Mouse (Mus musculus) hindbrain, embryonic 15.5 days (tissue): Measurements from ENCODE around the gene Nup88. TPM values are rescaled to one million over a fixed set of nuclear protein-coding genes. Genes with fewer than 3 reads are reported as not detected.

Source experiments
- ATAC-seq: fragments of 200-750 bp; cut with Nextera tagmentation; 2 replicates; pipeline ENCODE4 v1.8.0; 2017; ENCODE audit warnings: low read depth, moderate number of reproducible peaks, moderate TSS enrichment; ENCODE audit not compliant: low FRiP score
- H3K27ac ChIP-seq: fragments of 300-500 bp; sonication (generic); replicated peaks from 2 replicates; pipeline ENCODE4 v1.5.1; 2015; ENCODE audit warnings: mild to moderate bottlenecking, inconsistent platforms
- H3K27me3 ChIP-seq: fragments of 300-500 bp; sonication (generic); 2 replicates; pipeline ENCODE4 v1.6.1; 2015; ENCODE audit warnings: control low read depth, inconsistent platforms
- H3K36me3 ChIP-seq: fragments of 300-500 bp; sonication (generic); 2 replicates; pipeline ENCODE4 v1.6.1; 2015; ENCODE audit warnings: control low read depth, inconsistent platforms
- H3K4me1 ChIP-seq: fragments of 300-500 bp; sonication (generic); replicated peaks from 2 replicates; pipeline ENCODE4 v1.6.1; 2015; ENCODE audit warnings: control low read depth, inconsistent platforms
- H3K4me2 ChIP-seq: fragments of 300-500 bp; sonication (generic); 2 replicates; pipeline ENCODE4 v1.6.1; 2015; ENCODE audit warnings: moderate library complexity, mild to moderate bottlenecking, inconsistent platforms
- H3K4me3 ChIP-seq: fragments of 300-500 bp; sonication (generic); 2 replicates; pipeline ENCODE4 v1.5.1; 2015; ENCODE audit warnings: mild to moderate bottlenecking, inconsistent platforms
- H3K9ac ChIP-seq: fragments of 300-500 bp; sonication (generic); 2 replicates; pipeline ENCODE4 v1.6.1; 2015; ENCODE audit warnings: inconsistent platforms
- H3K9me3 ChIP-seq: fragments of 300-500 bp; sonication (generic); 2 replicates; pipeline ENCODE4 v1.6.1; 2016; ENCODE audit warnings: control low read depth, inconsistent platforms
- WGBS: fragments of 180-500 bp; shearing (Covaris S2); methylation state at CpG from one replicate; pipeline ENCODE4 v1.1.7; 2015; 5-methylcytosine and 5-hydroxymethylcytosine counted together
- polyA plus RNA-seq: library from polyadenylated mRNA; unstranded; fragments of >200 nt; fragmentation: Nextera tagmentation; extraction: Ambion mirVana; gene quantifications from 2 replicates; pipeline ENCODE4 v1.2.1, GENCODE M21; 2015

The Nup88 gene
- polyA plus RNA-seq, 1 experiment from 2014 or later: 117 TPM

GRCm38 (mm10) chr11:70982557-70983228, 12.9 kb upstream of the Nup88 start, which contains the start of gene C1qbp:
Gene C1qbp (minus strand): TSS chr11:70983026.
- peak within 1 kb of the TSS; percentile 76 for H3K27ac ChIP-seq
- peaks cover 12% of the 10 kb centered on the region for H3K4me1 ChIP-seq
- peak; percentile 96 for ATAC-seq
- WGBS: under 1% methylated on average over 59 of the region's 64 CpGs
- no peaks in the 10 kb centered on the region for H3K27me3 ChIP-seq
- H3K9ac ChIP-seq: peak within 1 kb of the TSS; percentile 98
- H3K4me3 ChIP-seq: peak within 1 kb of the TSS; percentile 100
- H3K9me3 ChIP-seq: no peaks in the 10 kb centered on the region
- H3K4me2 ChIP-seq: peak within 1 kb of the TSS; percentile 79
- H3K36me3 ChIP-seq: peaks cover 67% of the 10 kb centered on the region

- H3K9ac ChIP-seq: peak overlapping the region; percentile 98
- no peaks in the 10 kb centered on the region for H3K27me3 ChIP-seq
- no peaks in the 10 kb centered on the region for H3K9me3 ChIP-seq
- peak overlapping the region; percentile 79 for H3K4me2 ChIP-seq
- peaks cover 12% of the 10 kb centered on the region for H3K4me1 ChIP-seq
- 10% methylated on average over 12 of the region's 12 CpGs for WGBS
- peak overlapping the region; percentile 76; the same call in 1 of the 2 replicates for H3K27ac ChIP-seq
- no peak for ATAC-seq
- peak overlapping the region; percentile 100 for H3K4me3 ChIP-seq
- H3K36me3 ChIP-seq: peaks cover 67% of the 10 kb centered on the region
Measured at GRCm38 (mm10) chr11:70982030-70982429, 12.3 kb upstream of the Nup88 start.

- H3K4me2 ChIP-seq: 0 out of 2 replicates have a peak overlapping the region, but pooled peaks have one; percentile 79
- ATAC-seq: no peak
- H3K4me3 ChIP-seq: no peak overlapping the region
- H3K9ac ChIP-seq: no peak overlapping the region
- H3K4me1 ChIP-seq: peaks cover 12% of the 10 kb centered on the region
- H3K9me3 ChIP-seq: no peaks in the 10 kb centered on the region
- H3K27ac ChIP-seq: no peak overlapping the region
- WGBS: 96% methylated on average over 14 of the region's 14 CpGs
- peaks cover 67% of the 10 kb centered on the region for H3K36me3 ChIP-seq
- no peaks in the 10 kb centered on the region for H3K27me3 ChIP-seq
Measured at GRCm38 (mm10) chr11:70980751-70981510, 11.2 kb upstream of the Nup88 start.

GRCm38 (mm10) chr11:70980232-70980631, 10.5 kb upstream of the Nup88 start:
- no peak for ATAC-seq
- Histone ChIP-seq H3K4me1 (peaks cover 12% of the 10 kb centered on the region), H3K27me3 (no peaks in the 10 kb centered on the region), H3K4me3 (no peak overlapping the region), H3K4me2 (no peak overlapping the region), H3K27ac (no peak overlapping the region), H3K9me3 (no peaks in the 10 kb centered on the region), H3K36me3 (peaks cover 67% of the 10 kb centered on the region), H3K9ac (no peak overlapping the region)
- 80% methylated on average over 6 of the region's 6 CpGs for WGBS

GRCm38 (mm10) chr11:70977293-70977692, 7.5 kb upstream of the Nup88 start:
- Histone ChIP-seq H3K9me3 (no peaks in the 10 kb centered on the region), H3K4me2 (no peak overlapping the region), H3K27ac (no peak overlapping the region), H3K36me3 (peaks cover 70% of the 10 kb centered on the region), H3K9ac (no peak overlapping the region), H3K4me3 (no peak overlapping the region), H3K4me1 (peaks cover 12% of the 10 kb centered on the region), H3K27me3 (no peaks in the 10 kb centered on the region)
- 90% methylated on average over 6 of the region's 6 CpGs for WGBS
- ATAC-seq: no peak

- WGBS: 78% methylated on average over 2 of the region's 2 CpGs
- Histone ChIP-seq H3K4me1 (peaks cover 7% of the 10 kb centered on the region), H3K9me3 (no peaks in the 10 kb centered on the region), H3K27me3 (no peaks in the 10 kb centered on the region), H3K36me3 (peaks cover 58% of the 10 kb centered on the region), H3K4me2 (no peak overlapping the region), H3K4me3 (no peak overlapping the region), H3K9ac (no peak overlapping the region), H3K27ac (no peak overlapping the region)
- ATAC-seq: no peak
Measured at GRCm38 (mm10) chr11:70975193-70975592, 5.4 kb upstream of the Nup88 start.

GRCm38 (mm10) chr11:70973947-70974346, 4.2 kb upstream of the Nup88 start:
- WGBS: 80% methylated on average over 4 of the region's 4 CpGs
- Histone ChIP-seq H3K4me2 (no peak overlapping the region), H3K36me3 (peaks cover 46% of the 10 kb centered on the region), H3K9ac (no peak overlapping the region), H3K27me3 (no peaks in the 10 kb centered on the region), H3K9me3 (no peaks in the 10 kb centered on the region), H3K4me3 (no peak overlapping the region), H3K27ac (no peak overlapping the region), H3K4me1 (peaks cover 10% of the 10 kb centered on the region)
- ATAC-seq: no peak

- H3K36me3 ChIP-seq: peaks cover 32% of the 10 kb centered on the region
- H3K4me1 ChIP-seq: peaks cover 21% of the 10 kb centered on the region
- H3K9ac ChIP-seq: no peak overlapping the region
- no peak for ATAC-seq
- no peaks in the 10 kb centered on the region for H3K27me3 ChIP-seq
- 68% methylated on average over 1 of the region's 1 CpGs for WGBS
- no peaks in the 10 kb centered on the region for H3K9me3 ChIP-seq
- no peak overlapping the region for H3K4me3 ChIP-seq
- H3K27ac ChIP-seq: no peak overlapping the region
- no peak overlapping the region for H3K4me2 ChIP-seq
Measured at GRCm38 (mm10) chr11:70972586-70972985, 2.8 kb upstream of the Nup88 start.

GRCm38 (mm10) chr11:70970560-70971540, 1.1 kb upstream of the Nup88 start:
- H3K27ac ChIP-seq: peak overlapping the region; percentile 90
- peak overlapping the region; percentile 93 for H3K4me3 ChIP-seq
- peaks cover 24% of the 10 kb centered on the region for H3K4me1 ChIP-seq
- peak overlapping the region; percentile 87 for H3K4me2 ChIP-seq
- 17% methylated on average over 24 of the region's 24 CpGs for WGBS
- peak; percentile 49 for ATAC-seq
- no peaks in the 10 kb centered on the region for H3K9me3 ChIP-seq
- peaks cover 23% of the 10 kb centered on the region for H3K36me3 ChIP-seq
- H3K9ac ChIP-seq: peak overlapping the region; percentile 56
- no peaks in the 10 kb centered on the region for H3K27me3 ChIP-seq

- ATAC-seq: peak; percentile 10; the same call in 1 of the 2 replicates
Measured at GRCm38 (mm10) chr11:70969271-70969794, 440 bp downstream of the Nup88 start.

GRCm38 (mm10) chr11:70964222-70964907, 5.4 kb downstream of the Nup88 start:
- H3K4me2 ChIP-seq: no peak overlapping the region
- 74% methylated on average over 4 of the region's 4 CpGs for WGBS
- no peak overlapping the region for H3K9ac ChIP-seq
- no peaks in the 10 kb centered on the region for H3K27me3 ChIP-seq
- no peak for ATAC-seq
- peaks cover 16% of the 10 kb centered on the region for H3K4me1 ChIP-seq
- no peaks in the 10 kb centered on the region for H3K9me3 ChIP-seq
- no peak overlapping the region for H3K4me3 ChIP-seq
- no peak overlapping the region for H3K27ac ChIP-seq
- peaks cover 64% of the 10 kb centered on the region for H3K36me3 ChIP-seq

More at GRCm38 (mm10) chr11:70969271-70969794, 440 bp downstream of the Nup88 start:
- Histone ChIP-seq H3K9me3 (no peaks in the 10 kb centered on the region), H3K9ac (peak overlapping the region; percentile 96), H3K27ac (peak overlapping the region; percentile 90), H3K4me2 (peak overlapping the region; percentile 87), H3K27me3 (no peaks in the 10 kb centered on the region), H3K4me1 (peaks cover 24% of the 10 kb centered on the region), H3K4me3 (peak overlapping the region; percentile 93), H3K36me3 (peaks cover 28% of the 10 kb centered on the region)
- under 1% methylated on average over 25 of the region's 25 CpGs for WGBS
